Mouse (Mus musculus) liver, embryonic 11.5 days (tissue): ENCODE measurements around the gene Amdhd1. TPM values are rescaled to one million over a fixed set of nuclear protein-coding genes. Genes with fewer than 3 reads are reported as not detected.

Source experiments
- ATAC-seq: fragments of 200-750 bp; cut with Nextera tagmentation; replicated peaks from 2 replicates; pipeline ENCODE4 v1.8.0; 2017; ENCODE audit warnings: moderate number of reproducible peaks, mild to moderate bottlenecking, moderate TSS enrichment, moderate library complexity; ENCODE audit not compliant: low FRiP score
- DNase-seq: peaks from one replicate; pipeline ENCODE4 v3.0.0-alpha.2; 2017; ENCODE audit warnings: low spot score
- H3K27ac ChIP-seq: fragments of 300-500 bp; sonication (generic); 2 replicates; pipeline ENCODE4 v1.5.1; 2014; ENCODE audit warnings: mild to moderate bottlenecking, low read depth, low read length, control low read depth
- H3K27me3 ChIP-seq: fragments of 300-500 bp; sonication (generic); replicated peaks from 2 replicates; pipeline ENCODE4 v1.6.1; 2014; ENCODE audit warnings: low read length, mixed read lengths; ENCODE audit not compliant: control insufficient read depth, insufficient read depth
- H3K36me3 ChIP-seq: fragments of 300-500 bp; sonication (generic); 2 replicates; pipeline ENCODE4 v1.6.1; 2014; ENCODE audit warnings: mild to moderate bottlenecking, low read length, moderate library complexity, mixed read lengths; ENCODE audit not compliant: control insufficient read depth, insufficient read depth
- H3K4me1 ChIP-seq: fragments of 300-500 bp; sonication (generic); replicated peaks from 2 replicates; pipeline ENCODE4 v1.6.1; 2014; ENCODE audit warnings: low read length, mixed read lengths; ENCODE audit not compliant: control insufficient read depth, insufficient read depth
- H3K4me2 ChIP-seq: fragments of 300-500 bp; sonication (generic); 2 replicates; pipeline ENCODE4 v1.6.1; 2014; ENCODE audit warnings: mild to moderate bottlenecking, control low read depth, moderate library complexity
- H3K4me3 ChIP-seq: fragments of 300-500 bp; sonication (generic); 2 replicates; pipeline ENCODE4 v1.5.1; 2014; ENCODE audit warnings: low read depth, low read length, control low read depth
- H3K9ac ChIP-seq: fragments of 300-500 bp; sonication (generic); 2 replicates; pipeline ENCODE4 v1.6.1; 2014; ENCODE audit warnings: low read depth, low read length, control low read depth
- H3K9me3 ChIP-seq: fragments of 300-500 bp; sonication (generic); 2 replicates; pipeline ENCODE4 v1.6.1; 2016; ENCODE audit warnings: low read length, inconsistent platforms, mixed read lengths; ENCODE audit not compliant: control insufficient read depth
- WGBS: fragments of 180-500 bp; shearing (Covaris S2); extraction: QIAGEN DNeasy Blood & Tissue Kit; methylation state at CpG from one replicate; pipeline ENCODE4 v1.1.7; 2014; 5-methylcytosine and 5-hydroxymethylcytosine counted together
- polyA plus RNA-seq: library from polyadenylated mRNA; unstranded; fragments of >200 nt; fragmentation: Nextera tagmentation; extraction: Ambion mirVana; gene quantifications from 2 replicates; pipeline ENCODE4 v1.2.1, GENCODE M21; 2014

Amdhd1 gene
- 6.2 and 7.4 TPM in 2 replicates for polyA plus RNA-seq

- Histone ChIP-seq H3K27ac (no peak within 1 kb of the TSS), H3K4me1 (peaks cover 8% of the 10 kb centered on the region), H3K36me3 (no peaks in the 10 kb centered on the region), H3K4me3 (peak within 1 kb of the TSS; percentile 40), H3K9me3 (no peaks in the 10 kb centered on the region), H3K4me2 (peak within 1 kb of the TSS; percentile 65), H3K27me3 (peaks cover 2% of the 10 kb centered on the region; the same call in 1 of the 2 replicates), H3K9ac (peak within 1 kb of the TSS; percentile 17)
- DNase-seq (peak; percentile 80), ATAC-seq (peak; percentile 89)
- WGBS: 3% methylated on average over 35 of the region's 35 CpGs
Measured at GRCm38 (mm10) chr10:93539775-93540430, at the start of gene Amdhd1. Gene Amdhd1, minus strand, starts transcription at chr10:93540033.

GRCm38 (mm10) chr10:93589281-93589848 is 49.5 kb upstream of the Amdhd1 start, which contains the start of gene Snrpf:
Gene Snrpf, minus strand, starts transcription at chr10:93589706.
- peak; percentile 89 for DNase-seq
- peak within 1 kb of the TSS; percentile 96 for H3K9ac ChIP-seq
- H3K4me1 ChIP-seq: peaks cover 13% of the 10 kb centered on the region
- peak within 1 kb of the TSS; percentile 98 for H3K4me2 ChIP-seq
- H3K9me3 ChIP-seq: no peaks in the 10 kb centered on the region
- peak within 1 kb of the TSS; percentile 94 for H3K4me3 ChIP-seq
- under 1% methylated on average over 62 of the region's 63 CpGs for WGBS
- H3K27ac ChIP-seq: peak within 1 kb of the TSS; percentile 52
- no peaks in the 10 kb centered on the region for H3K27me3 ChIP-seq
- peak; percentile 86 for ATAC-seq
- H3K36me3 ChIP-seq: peaks cover 15% of the 10 kb centered on the region

- WGBS: 1% methylated on average over 11 of the region's 11 CpGs
- Histone ChIP-seq H3K4me3 (peak overlapping the region; percentile 94), H3K4me1 (peaks cover 13% of the 10 kb centered on the region), H3K4me2 (peak overlapping the region; percentile 98), H3K9me3 (no peaks in the 10 kb centered on the region), H3K9ac (peak overlapping the region; percentile 96), H3K27me3 (no peaks in the 10 kb centered on the region), H3K36me3 (peaks cover 17% of the 10 kb centered on the region), H3K27ac (peak overlapping the region; percentile 52)
- peak; percentile 40; the same call in 1 of the 2 replicates for ATAC-seq
- DNase-seq: no peak
Measured at GRCm38 (mm10) chr10:93588796-93589195, 49.0 kb upstream of the Amdhd1 start.

DNA sequence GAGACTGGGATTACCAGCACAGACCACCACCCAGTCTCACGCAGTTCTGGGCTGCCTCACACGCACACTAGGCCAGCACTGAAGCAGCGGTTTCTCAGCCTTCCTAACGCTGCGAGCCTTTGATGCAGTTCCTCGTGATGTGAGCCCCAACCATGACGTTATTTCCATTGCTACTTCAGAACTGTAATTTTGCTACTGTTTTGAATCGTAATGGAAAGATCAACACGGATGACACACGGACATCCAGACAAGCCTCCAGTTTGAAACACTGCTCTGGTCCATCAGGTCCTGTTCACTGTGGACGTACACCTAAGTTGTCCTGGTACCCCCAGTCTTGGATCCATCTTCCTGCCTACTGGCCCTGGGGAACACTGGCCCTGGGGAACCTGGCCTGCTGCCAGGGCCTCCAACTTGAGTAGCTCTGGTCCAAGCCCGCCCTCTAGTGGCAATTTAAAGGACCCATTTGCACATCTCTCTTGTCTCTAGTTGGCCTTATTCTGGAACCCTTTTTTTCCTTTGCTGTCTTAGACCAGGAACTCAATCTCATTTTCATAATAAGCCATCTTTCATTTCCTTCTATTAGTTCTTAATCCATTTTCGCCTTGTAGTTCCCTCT is 37.5 kb upstream of the Amdhd1 start:
- no peaks in the 10 kb centered on the region for H3K4me1 ChIP-seq
- no peak overlapping the region for H3K27ac ChIP-seq
- WGBS: 62% methylated on average over 13 of the region's 13 CpGs
- ATAC-seq: peak; percentile 61
- no peak overlapping the region for H3K9ac ChIP-seq
- no peaks in the 10 kb centered on the region for H3K27me3 ChIP-seq
- peaks cover 4% of the 10 kb centered on the region; the same call in 1 of the 2 replicates for H3K36me3 ChIP-seq
- H3K9me3 ChIP-seq: no peaks in the 10 kb centered on the region
- peak; percentile 59 for DNase-seq
- no peak overlapping the region for H3K4me2 ChIP-seq
- no peak overlapping the region for H3K4me3 ChIP-seq

DNA sequence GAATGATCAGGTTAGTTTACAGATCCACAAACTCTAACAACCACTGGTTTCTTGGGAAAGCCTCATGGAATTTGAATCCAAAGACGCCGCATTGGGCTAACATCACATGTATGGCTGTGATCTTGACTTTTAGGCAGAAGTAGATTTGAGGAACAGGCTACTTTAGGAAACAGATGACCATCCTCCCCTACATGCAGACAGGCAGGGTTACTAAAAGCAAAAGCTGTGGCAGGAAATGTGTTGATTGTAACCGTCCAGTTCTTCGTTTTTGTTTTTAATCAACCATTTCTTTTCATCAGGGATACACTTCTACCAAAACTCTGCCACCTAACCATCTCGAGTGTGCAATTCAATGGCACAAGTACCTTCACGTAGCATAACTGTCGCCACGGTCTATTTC is 36.1 kb upstream of the Amdhd1 start:
- 77% methylated on average over 8 of the region's 8 CpGs for WGBS
- H3K4me2 ChIP-seq: no peak overlapping the region
- H3K4me1 ChIP-seq: no peaks in the 10 kb centered on the region
- H3K27me3 ChIP-seq: no peaks in the 10 kb centered on the region
- H3K36me3 ChIP-seq: no peaks in the 10 kb centered on the region
- ATAC-seq (no peak), DNase-seq (no peak)
- H3K9me3 ChIP-seq: no peaks in the 10 kb centered on the region
- no peak overlapping the region for H3K27ac ChIP-seq
- no peak overlapping the region for H3K9ac ChIP-seq
- H3K4me3 ChIP-seq: no peak overlapping the region

DNA sequence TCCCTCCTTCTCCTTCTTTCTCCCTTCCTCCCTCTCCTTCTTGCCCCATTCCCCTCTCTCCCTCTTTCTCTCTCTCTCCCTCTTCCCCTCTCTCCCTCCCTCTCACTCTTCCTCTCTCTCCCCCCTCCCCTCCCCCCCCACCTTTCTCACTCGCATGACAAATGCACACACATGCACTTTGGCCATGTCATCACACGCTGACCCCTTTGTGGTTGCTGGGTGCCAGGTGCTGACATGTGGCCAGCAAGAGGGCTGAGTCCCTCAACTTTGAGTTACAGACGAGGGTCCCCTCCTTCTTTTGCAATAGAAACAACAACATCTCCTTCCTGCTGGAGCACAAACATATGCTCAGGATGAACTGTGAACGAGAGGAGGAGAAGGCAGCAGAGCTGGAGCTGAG is 35.1 kb upstream of the Amdhd1 start:
- H3K4me2 ChIP-seq: no peak overlapping the region
- H3K4me1 ChIP-seq: no peaks in the 10 kb centered on the region
- H3K27me3 ChIP-seq: no peaks in the 10 kb centered on the region
- ATAC-seq: no peak
- no peak overlapping the region for H3K27ac ChIP-seq
- H3K9ac ChIP-seq: no peak overlapping the region
- no peaks in the 10 kb centered on the region for H3K36me3 ChIP-seq
- DNase-seq: no peak
- 61% methylated on average over 4 of the region's 4 CpGs for WGBS
- no peak overlapping the region for H3K4me3 ChIP-seq
- H3K9me3 ChIP-seq: no peaks in the 10 kb centered on the region

- Histone ChIP-seq H3K9ac (no peak overlapping the region), H3K9me3 (no peaks in the 10 kb centered on the region), H3K4me3 (no peak overlapping the region), H3K36me3 (no peaks in the 10 kb centered on the region), H3K4me2 (no peak overlapping the region), H3K27me3 (no peaks in the 10 kb centered on the region), H3K4me1 (no peaks in the 10 kb centered on the region), H3K27ac (no peak overlapping the region)
- WGBS: 38% methylated on average over 2 of the region's 2 CpGs
- DNase-seq (no peak), ATAC-seq (no peak)
Measured at GRCm38 (mm10) chr10:93572209-93572608, 32.4 kb upstream of the Amdhd1 start.

DNA sequence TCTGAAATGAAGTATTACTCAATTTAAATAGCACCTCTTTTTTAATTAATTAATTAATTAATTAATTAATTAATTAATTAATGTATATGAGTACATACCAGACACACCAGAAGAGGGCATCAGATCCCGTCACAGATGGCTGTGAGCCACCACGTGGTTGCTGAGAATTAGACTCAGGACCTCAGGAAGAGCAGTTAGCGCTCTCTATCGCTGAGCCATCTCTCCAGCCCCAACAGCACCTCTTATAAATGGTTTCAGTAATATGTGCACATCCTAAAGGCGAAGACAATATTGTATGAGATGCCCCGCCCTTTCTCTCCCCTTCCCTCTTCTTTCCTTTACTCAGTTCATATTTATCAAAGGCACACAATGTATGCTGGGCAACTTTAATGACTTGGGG is 28.8 kb upstream of the Amdhd1 start:
- no peak overlapping the region for H3K27ac ChIP-seq
- no peak overlapping the region for H3K9ac ChIP-seq
- no peaks in the 10 kb centered on the region for H3K27me3 ChIP-seq
- ATAC-seq: no peak
- WGBS: 81% methylated on average over 6 of the region's 6 CpGs
- no peaks in the 10 kb centered on the region for H3K9me3 ChIP-seq
- H3K36me3 ChIP-seq: no peaks in the 10 kb centered on the region
- DNase-seq: no peak
- H3K4me3 ChIP-seq: no peak overlapping the region
- no peak overlapping the region for H3K4me2 ChIP-seq
- H3K4me1 ChIP-seq: no peaks in the 10 kb centered on the region
